Mouse (Mus musculus): ENCODE data around the gene Rpl3.
"Not testable (repeated sequence)": the region's sequence is repeated elsewhere in the genome, so short reads cannot be mapped to it uniquely, and the experiment has no call there.

Gene Rpl3

DNA sequence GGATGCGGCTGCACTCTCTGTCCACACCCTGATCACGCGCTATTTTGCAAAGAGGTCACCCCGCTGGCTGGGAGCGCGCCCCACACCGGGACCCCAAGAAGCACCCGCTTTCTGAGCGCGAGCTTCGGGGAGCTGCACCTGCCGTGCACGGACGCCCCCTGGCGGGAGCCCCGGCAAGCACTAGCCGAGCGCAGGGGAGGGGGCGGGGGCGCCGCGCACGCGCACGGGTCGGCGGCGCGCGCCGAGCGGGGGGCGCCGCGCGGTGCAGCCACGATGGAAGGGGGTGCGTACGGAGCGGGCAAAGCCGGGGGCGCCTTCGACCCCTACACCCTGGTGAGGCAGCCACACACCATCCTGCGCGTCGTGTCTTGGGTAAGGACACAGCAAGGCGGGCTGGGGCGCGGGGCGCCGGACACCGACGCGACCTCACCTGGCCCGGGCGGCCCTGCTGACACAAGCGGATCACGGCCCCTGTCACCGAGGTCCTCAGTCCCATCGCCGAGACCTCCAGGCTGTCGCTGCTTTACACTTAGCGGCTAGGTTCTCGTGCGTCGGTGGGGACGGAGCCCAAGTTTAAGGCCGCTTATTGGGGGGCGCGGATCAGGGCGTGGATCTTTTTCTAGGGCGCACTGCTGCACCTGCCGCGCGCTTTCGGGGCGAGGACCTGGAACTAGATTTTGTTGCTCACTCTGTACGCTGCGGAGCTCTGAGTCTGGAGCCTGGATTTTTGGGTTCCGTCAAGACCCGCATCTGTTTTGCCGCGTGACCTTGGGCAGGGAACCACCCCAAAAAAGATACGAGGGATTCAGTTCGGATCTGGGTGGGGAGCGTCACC lies at the start of gene Rpl3, which contains the start of gene Syngr1:
TSS of gene Rpl3 (minus strand) at position 748 of the 835 bp plus-strand sequence.
TSS of gene Syngr1 (plus strand) at position 214 of the 835 bp plus-strand sequence.
- peak; percentile 46 to 73 for DNase-seq (ENCODE audit: low spot score in 2 of 2)

GRCm38 (mm10) chr15:80140878-80141277 lies 49.2 kb upstream of the Rpl3 start:
- no peak for DNase-seq (ENCODE audit: low spot score in 2 of 2)

GRCm38 (mm10) chr15:80140302-80140701 lies 48.6 kb upstream of the Rpl3 start:
- DNase-seq (ENCODE audit: low spot score in 2 of 2): no peak

DNA sequence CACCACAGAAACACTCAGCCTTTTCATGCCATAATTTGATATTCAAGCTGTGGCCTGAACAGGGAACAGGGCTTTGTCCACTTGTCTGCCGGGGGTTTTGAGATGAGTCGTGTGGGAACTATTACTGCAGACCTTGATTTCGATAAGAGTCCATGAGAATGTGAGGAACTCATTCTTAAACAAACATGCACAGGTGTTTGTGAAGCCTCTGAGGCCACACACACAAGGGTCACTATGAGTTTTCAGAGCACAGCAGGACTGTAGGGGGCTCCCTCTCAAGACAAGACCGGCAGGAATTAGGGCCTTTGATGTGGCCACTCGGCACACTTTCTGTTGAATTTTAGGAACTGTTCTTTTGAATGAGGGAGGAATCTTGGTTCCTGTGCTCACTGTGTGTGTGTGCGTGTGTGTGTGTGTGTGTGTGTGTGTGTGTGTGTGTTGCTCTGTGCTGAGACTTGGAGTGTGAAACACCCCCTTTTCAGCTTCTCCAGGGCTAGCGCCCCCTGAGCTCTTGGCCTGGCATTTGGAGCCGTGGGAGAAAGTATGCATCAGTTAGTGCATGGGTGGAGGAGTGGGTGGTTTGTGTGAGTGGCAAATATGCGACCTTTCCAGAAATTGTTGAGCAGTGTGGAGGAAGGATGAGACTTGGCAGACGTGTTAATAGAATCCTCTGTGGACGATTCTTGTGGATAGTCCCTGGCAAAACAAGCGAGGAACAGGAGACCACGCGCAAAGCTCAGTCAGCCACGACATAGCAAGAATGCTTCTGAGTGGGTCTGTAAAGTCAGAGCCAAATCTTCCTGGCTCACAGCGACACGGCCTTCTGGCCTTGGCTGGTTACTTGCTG lies 46.5 kb upstream of the Rpl3 start:
- no peak for DNase-seq (ENCODE audit: low spot score in 2 of 2)

GRCm38 (mm10) chr15:80136645-80137044 lies 45.0 kb upstream of the Rpl3 start:
- no peak for DNase-seq (ENCODE audit: low spot score in 2 of 2)

DNA sequence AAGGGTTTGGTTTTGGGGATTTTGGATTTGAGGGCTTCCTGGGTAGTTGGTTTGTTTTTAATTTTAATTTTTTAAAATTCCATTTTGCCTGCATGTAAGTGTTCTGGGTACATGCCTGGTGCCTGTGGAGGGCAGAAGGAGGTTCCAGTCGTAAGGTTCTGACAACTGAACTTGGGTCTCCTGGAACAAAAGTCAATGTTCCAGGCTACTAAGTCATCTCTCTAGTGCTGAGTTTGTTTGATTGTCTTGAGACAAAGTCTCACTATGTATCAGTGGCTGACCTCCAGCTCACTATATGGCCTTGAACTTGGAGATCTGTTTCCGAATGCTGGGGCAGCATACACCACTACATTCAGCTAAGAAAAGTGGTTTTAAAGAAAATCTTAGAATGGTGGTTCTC lies 43.8 kb upstream of the Rpl3 start:
- no peak for DNase-seq (ENCODE audit: low spot score in 2 of 2)

GRCm38 (mm10) chr15:80134450-80134847 lies 42.8 kb upstream of the Rpl3 start:
- no peak for DNase-seq (ENCODE audit: low spot score in 2 of 2)

- DNase-seq (ENCODE audit: low spot score in 2 of 2): no peak
These were observed 42.2 kb upstream of the Rpl3 start for GRCm38 (mm10) chr15:80133682-80134449.

DNA sequence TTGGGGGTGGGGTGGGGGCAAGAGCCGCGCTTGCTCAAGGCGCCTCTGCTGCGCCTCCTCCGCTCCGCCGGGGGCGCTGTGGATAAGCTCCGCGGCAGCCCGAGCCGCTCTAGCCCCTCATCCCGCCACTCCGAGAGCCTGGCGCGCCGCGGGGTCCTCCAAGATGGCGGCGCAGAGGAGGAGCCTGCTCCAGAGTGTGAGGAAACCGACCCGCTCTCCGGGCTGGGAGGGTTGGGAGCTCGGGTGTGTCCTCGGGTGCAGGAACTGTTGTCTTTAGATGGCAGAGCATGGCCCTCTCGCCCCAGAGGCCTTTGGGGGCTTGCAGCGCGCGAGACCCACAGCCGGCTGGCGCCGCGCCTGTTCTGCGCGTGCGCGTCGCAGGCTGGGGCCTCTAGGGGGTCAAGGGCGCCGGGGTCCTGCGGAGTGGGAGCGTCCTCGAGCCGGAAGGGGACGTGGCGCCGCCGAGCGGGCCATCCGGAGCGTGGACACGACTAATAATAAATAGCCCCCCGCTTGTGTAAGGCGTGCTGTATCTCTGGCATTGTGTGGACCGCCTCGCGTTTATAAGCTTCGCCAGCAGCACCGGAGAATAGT lies 41.4 kb upstream of the Rpl3 start, which contains the start of gene Tab1:
TSS of gene Tab1 (plus strand) at position 135 of the 594 bp plus-strand sequence.
- peak; percentile 85 to 93 for DNase-seq (ENCODE audit: low spot score in 2 of 2)

- no peak for DNase-seq (ENCODE audit: low spot score in 2 of 2)
These were observed 40.8 kb upstream of the Rpl3 start for GRCm38 (mm10) chr15:80132452-80132851.

- DNase-seq (ENCODE audit: low spot score in 2 of 2): no peak
These were observed 39.8 kb upstream of the Rpl3 start for GRCm38 (mm10) chr15:80131421-80131820.

GRCm38 (mm10) chr15:80130689-80131088 lies 39.0 kb upstream of the Rpl3 start:
- DNase-seq (ENCODE audit: low spot score in 2 of 2): no peak

DNA sequence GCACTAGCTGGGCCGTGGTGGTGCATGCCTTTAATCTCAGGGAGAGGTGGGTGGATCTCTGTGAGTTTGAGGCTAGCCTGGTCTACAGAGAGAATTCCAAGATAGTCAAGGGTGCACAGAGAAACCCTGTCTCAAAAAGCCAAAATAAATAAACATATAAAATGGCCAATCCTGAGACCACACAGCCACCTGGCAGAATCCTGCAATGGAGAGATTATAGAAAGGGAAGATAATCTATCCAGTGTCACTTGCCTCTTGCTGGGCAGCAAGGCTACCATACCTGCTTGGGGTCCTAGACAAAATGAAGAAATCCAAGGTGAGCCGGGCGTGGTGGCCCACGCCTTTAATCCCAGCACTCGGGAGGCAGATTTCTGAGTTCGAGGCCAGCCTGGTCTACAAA lies 38.3 kb upstream of the Rpl3 start:
- DNase-seq (ENCODE audit: low spot score in 2 of 2): no peak

- DNase-seq (ENCODE audit: low spot score in 2 of 2): no peak
These were observed 35.5 kb upstream of the Rpl3 start for GRCm38 (mm10) chr15:80127191-80127590.

DNA sequence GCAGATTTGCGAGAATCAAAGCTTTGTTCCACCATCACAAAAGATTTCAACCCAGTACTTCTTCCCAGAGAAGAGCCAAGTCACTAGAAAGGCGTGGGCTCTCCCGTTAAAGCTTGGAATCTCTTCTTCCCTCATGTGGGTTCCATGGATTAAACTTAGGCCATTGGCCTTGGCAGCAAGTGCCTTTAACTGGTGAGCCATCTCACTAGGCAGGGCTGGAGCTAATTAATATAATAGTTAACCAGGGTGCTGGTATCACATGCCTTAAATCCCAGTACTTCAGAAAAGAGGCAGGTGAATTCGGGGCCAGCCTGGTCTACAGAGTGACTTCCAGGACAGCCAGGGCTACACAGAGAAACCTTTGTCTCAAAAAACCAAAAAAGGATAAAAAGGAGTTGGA lies 33.0 kb upstream of the Rpl3 start:
- no peak for DNase-seq (ENCODE audit: low spot score in 2 of 2)

GRCm38 (mm10) chr15:80122431-80122830 lies 30.8 kb upstream of the Rpl3 start:
- not testable (repeated sequence) for DNase-seq (ENCODE audit: low spot score in 2 of 2)

GRCm38 (mm10) chr15:80121721-80122325 lies 30.2 kb upstream of the Rpl3 start:
- no peak for DNase-seq (ENCODE audit: low spot score in 2 of 2)

DNA sequence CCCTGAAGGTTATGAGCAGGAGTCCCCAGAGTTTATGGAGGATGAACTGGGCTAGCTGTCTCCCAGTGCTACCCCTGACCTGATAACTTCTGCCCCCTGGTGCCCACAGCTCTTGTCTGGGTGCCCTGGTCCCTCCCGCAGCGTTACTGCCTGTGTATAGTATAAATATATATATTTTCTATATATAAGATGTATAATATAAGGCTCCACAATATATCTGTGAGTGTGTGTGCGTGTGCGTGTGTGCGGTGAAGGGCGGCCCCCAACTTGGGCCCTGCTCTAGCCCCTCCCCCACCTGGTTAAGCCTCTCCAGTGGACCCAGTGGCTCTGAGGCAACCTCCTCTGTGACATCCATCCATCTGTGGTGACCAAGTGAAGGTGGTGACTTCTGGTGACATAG lies 27.4 kb upstream of the Rpl3 start:
- DNase-seq (ENCODE audit: low spot score in 2 of 2): no peak

- DNase-seq (ENCODE audit: low spot score in 2 of 2): no peak
These were observed 25.5 kb upstream of the Rpl3 start for GRCm38 (mm10) chr15:80117154-80117553.

- DNase-seq (ENCODE audit: low spot score in 2 of 2): no peak
These were observed 24.5 kb upstream of the Rpl3 start for GRCm38 (mm10) chr15:80115866-80116794.
